8 mouse cellular contexts compared by ENCODE assay signal in genomic region chr2:117412045-117412606, GRCm38 (mm10).
DNase-seq lines count a peak whose midpoint lies in the region; ATAC-seq lines count a peak whose summit lies in the region.

No protein-coding gene starts in this region.

- H3K9me3 ChIP-seq in forebrain, embryonic 15.5 days = no peaks in the 10 kb centered on the region
- no peaks in the 10 kb centered on the region for H3K9me3 ChIP-seq in forebrain, embryonic 11.5 days (ENCODE audit: control insufficient read depth, low read length)
- no peaks in the 10 kb centered on the region for H3K9me3 ChIP-seq in midbrain, embryonic 15.5 days
- H3K9me3 ChIP-seq in midbrain, embryonic 13.5 days = no peaks in the 10 kb centered on the region
- H3K9me3 ChIP-seq in hindbrain, embryonic 11.5 days (ENCODE audit: control insufficient read depth, low read length) = no peaks in the 10 kb centered on the region

- no peak for DNase-seq in forebrain, embryonic 11.5 days (ENCODE audit: low spot score)
- peak; percentile 13 to 54 for DNase-seq in kidney, postnatal 36 days
- DNase-seq in thymus, postnatal 10 days (ENCODE audit: low spot score in 2 of 2) = peak; percentile 64
- DNase-seq in hindbrain, embryonic 11.5 days (ENCODE audit: low spot score) = no peak
- DNase-seq in urinary bladder, postnatal 4 days (ENCODE audit: low spot score in 2 of 2) = no peak

- H3K27me3 ChIP-seq in forebrain, embryonic 15.5 days = no peaks in the 10 kb centered on the region
- H3K27me3 ChIP-seq in forebrain, embryonic 11.5 days (ENCODE audit: control insufficient read depth, insufficient read depth, low read length) = no peaks in the 10 kb centered on the region
- no peaks in the 10 kb centered on the region for H3K27me3 ChIP-seq in midbrain, embryonic 15.5 days (replicated peaks)
- no peaks in the 10 kb centered on the region for H3K27me3 ChIP-seq in midbrain, embryonic 13.5 days
- H3K27me3 ChIP-seq in hindbrain, embryonic 11.5 days (ENCODE audit: control insufficient read depth, insufficient read depth, low read length) = no peaks in the 10 kb centered on the region

- 0 out of 2 replicates have a peak, but pooled peaks have one; percentile 35 for ATAC-seq in forebrain, embryonic 15.5 days (replicated peaks)
- no peak for ATAC-seq in forebrain, embryonic 11.5 days (replicated peaks; ENCODE audit: low FRiP score)
- ATAC-seq in midbrain, embryonic 15.5 days (replicated peaks) = 0 out of 2 replicates have a peak, but pooled peaks have one; percentile 50
- ATAC-seq in midbrain, embryonic 13.5 days = no peak
- no peak for ATAC-seq in hindbrain, embryonic 11.5 days (ENCODE audit: low FRiP score)

- WGBS in forebrain, embryonic 15.5 days = 46% methylated on average over 4 of the region's 4 CpGs
- WGBS in forebrain, embryonic 11.5 days = 43% methylated on average over 4 of the region's 4 CpGs
- WGBS in midbrain, embryonic 15.5 days = 49% methylated on average over 4 of the region's 4 CpGs
- 50% methylated on average over 4 of the region's 4 CpGs for WGBS in midbrain, embryonic 13.5 days
- WGBS in hindbrain, embryonic 11.5 days = 55% methylated on average over 4 of the region's 4 CpGs

- H3K4me3 ChIP-seq in forebrain, embryonic 15.5 days = no peak overlapping the region
- no peak overlapping the region for H3K4me3 ChIP-seq in forebrain, embryonic 11.5 days (ENCODE audit: low read depth, low read length)
- H3K4me3 ChIP-seq in midbrain, embryonic 15.5 days = no peak overlapping the region
- H3K4me3 ChIP-seq in midbrain, embryonic 13.5 days (replicated peaks) = no peak overlapping the region
- H3K4me3 ChIP-seq in hindbrain, embryonic 11.5 days (ENCODE audit: low read depth, low read length) = no peak overlapping the region

- no peaks in the 10 kb centered on the region for H3K36me3 ChIP-seq in forebrain, embryonic 15.5 days
- no peaks in the 10 kb centered on the region for H3K36me3 ChIP-seq in forebrain, embryonic 11.5 days (ENCODE audit: control insufficient read depth, insufficient read depth, low read length)
- H3K36me3 ChIP-seq in midbrain, embryonic 15.5 days (replicated peaks) = no peaks in the 10 kb centered on the region
- no peaks in the 10 kb centered on the region for H3K36me3 ChIP-seq in midbrain, embryonic 13.5 days
- H3K36me3 ChIP-seq in hindbrain, embryonic 11.5 days (ENCODE audit: control insufficient read depth, insufficient read depth, low read length) = no peaks in the 10 kb centered on the region

- H3K9ac ChIP-seq in forebrain, embryonic 15.5 days (replicated peaks) = no peak overlapping the region
- H3K9ac ChIP-seq in forebrain, embryonic 11.5 days (ENCODE audit: low read length) = no peak overlapping the region
- no peak overlapping the region for H3K9ac ChIP-seq in midbrain, embryonic 15.5 days
- H3K9ac ChIP-seq in midbrain, embryonic 13.5 days (replicated peaks) = no peak overlapping the region
- no peak overlapping the region for H3K9ac ChIP-seq in hindbrain, embryonic 11.5 days (ENCODE audit: low read depth, low read length)

- no peaks in the 10 kb centered on the region for H3K4me1 ChIP-seq in forebrain, embryonic 15.5 days
- no peaks in the 10 kb centered on the region for H3K4me1 ChIP-seq in forebrain, embryonic 11.5 days (replicated peaks; ENCODE audit: control insufficient read depth, insufficient read depth, low read length)
- H3K4me1 ChIP-seq in midbrain, embryonic 15.5 days = no peaks in the 10 kb centered on the region
- H3K4me1 ChIP-seq in midbrain, embryonic 13.5 days (replicated peaks) = no peaks in the 10 kb centered on the region
- H3K4me1 ChIP-seq in hindbrain, embryonic 11.5 days (replicated peaks; ENCODE audit: control insufficient read depth, insufficient read depth, low read length) = no peaks in the 10 kb centered on the region

- H3K4me2 ChIP-seq in forebrain, embryonic 15.5 days (replicated peaks) = no peak overlapping the region
- no peak overlapping the region for H3K4me2 ChIP-seq in forebrain, embryonic 11.5 days (ENCODE audit: low read depth, low read length, severe bottlenecking)
- H3K4me2 ChIP-seq in midbrain, embryonic 15.5 days = no peak overlapping the region
- H3K4me2 ChIP-seq in midbrain, embryonic 13.5 days (replicated peaks) = no peak overlapping the region
- H3K4me2 ChIP-seq in hindbrain, embryonic 11.5 days (replicated peaks; ENCODE audit: low read depth, low read length) = no peak overlapping the region

- H3K27ac ChIP-seq in forebrain, embryonic 15.5 days (replicated peaks) = no peak overlapping the region
- no peak overlapping the region for H3K27ac ChIP-seq in forebrain, embryonic 11.5 days (ENCODE audit: low read depth, low read length)
- no peak overlapping the region for H3K27ac ChIP-seq in midbrain, embryonic 15.5 days
- H3K27ac ChIP-seq in midbrain, embryonic 13.5 days = no peak overlapping the region
- H3K27ac ChIP-seq in hindbrain, embryonic 11.5 days (ENCODE audit: low read depth, low read length) = no peak overlapping the region

Comparison
In these comparisons a context has a peak if more than half of its experiments do, and no peak if none do; other contexts are left out.
1. ATAC-seq: peak in forebrain, embryonic 15.5 days (single experiment) and midbrain, embryonic 15.5 days (single experiment); none in forebrain, embryonic 11.5 days (single experiment), midbrain, embryonic 13.5 days (single experiment) and hindbrain, embryonic 11.5 days (single experiment).
2. DNase-seq: peak in kidney, postnatal 36 days (2 of 2) and thymus, postnatal 10 days (2 of 2); none in forebrain, embryonic 11.5 days (single experiment), hindbrain, embryonic 11.5 days (single experiment) and urinary bladder, postnatal 4 days (0 of 2).